23 mouse cellular contexts compared by ENCODE assay signal in genomic region chr13:49175509-49175908, GRCm38 (mm10). TPM values are rescaled to one million over a fixed set of nuclear protein-coding genes. Genes with fewer than 3 reads are reported as not detected.
"Had no signal": no experiment of that assay in that cellular context is flagged by ENCODE, and none has a peak within 500 bp of the region (broad histone marks: within the 10 kb centered on the region; RNA-seq: fewer than 3 reads in every experiment).

No protein-coding gene starts in this region.

- ATAC-seq: liver, postnatal 0 days; lung, postnatal 0 days; midbrain, embryonic 16.5 days had no signal

- H3K4me3 ChIP-seq: liver, embryonic 15.5 days; lung, embryonic 15.5 days; megakaryocyte, embryonic 14.5 days; midbrain, embryonic 12.5 days; neural tube, embryonic 13.5 days; neural tube, embryonic 15.5 days; stomach, embryonic 15.5 days had no signal

- H3K9ac ChIP-seq: liver, embryonic 15.5 days; liver, postnatal 0 days; lung, embryonic 15.5 days; midbrain, embryonic 12.5 days; neural tube, embryonic 13.5 days; neural tube, embryonic 15.5 days; stomach, embryonic 15.5 days had no signal

- H3K27me3 ChIP-seq: liver, embryonic 15.5 days; lung, embryonic 15.5 days; midbrain, embryonic 12.5 days; neural tube, embryonic 13.5 days; stomach, embryonic 15.5 days had no signal

- DNase-seq: liver, postnatal 0 days; lung, adult 2 months; lung, postnatal 14 days; lung, postnatal 36 days; midbrain, embryonic 14.5 days; retina, postnatal 1 day; right cerebral cortex, adult 18-20 months; right cerebral cortex, postnatal 14 days; thymus, postnatal 14 days; thymus, postnatal 36 days had no signal

- H3K9me3 ChIP-seq: liver, embryonic 15.5 days; lung, embryonic 15.5 days; megakaryocyte, embryonic 14.5 days; midbrain, embryonic 12.5 days; neural tube, embryonic 13.5 days; neural tube, embryonic 15.5 days; stomach, embryonic 15.5 days had no signal

- H3K27ac ChIP-seq: liver, embryonic 15.5 days; lung, embryonic 15.5 days; macrophage; midbrain, embryonic 12.5 days; neural tube, embryonic 13.5 days; neural tube, embryonic 15.5 days; stomach, embryonic 15.5 days; stomach, postnatal 0 days had no signal

- H3K36me3 ChIP-seq: liver, embryonic 15.5 days; lung, embryonic 15.5 days; midbrain, embryonic 12.5 days; neural tube, embryonic 13.5 days; neural tube, embryonic 15.5 days; stomach, embryonic 15.5 days had no signal

- H3K4me1 ChIP-seq: midbrain, embryonic 12.5 days had no signal

- H3K4me2 ChIP-seq: liver, embryonic 15.5 days; lung, embryonic 15.5 days; midbrain, embryonic 12.5 days; neural tube, embryonic 13.5 days; neural tube, embryonic 15.5 days; stomach, embryonic 15.5 days had no signal

RNA-seq across cellular contexts. Expression of gene Wnk2, which starts 27.7 kb away (rescaled TPM):
- total RNA-seq: megakaryocyte progenitor cell, adult 5-6 weeks; monocyte, adult 5-6 weeks had no signal
- polyA plus RNA-seq: macrophage had no signal
